Mouse (Mus musculus) MEL (cell line): ENCODE measurements at regions not wholly inside any gene's neighbourhood (a gene's known extent, or its start where the extent isn't known, plus 50 kb on each side); places are given as distances from the start of the nearest gene placed in this dataset.

Experiments used
- EP300 ChIP-seq, 2 experiments: IDR thresholded peaks; 2 replicates each; pipeline ENCODE4 v1.6.1; 2011; ENCODE audit warnings: improper control_type of control experiment in 2 of 2, low read length in 2 of 2, low read depth in 1 of 2, mild to moderate bottlenecking in 1 of 2
- USF2 ChIP-seq, 2 experiments: IDR thresholded peaks; 2 replicates each; pipeline ENCODE4 v1.6.1; 2011 to 2012; ENCODE audit warnings: improper control_type of control experiment in 2 of 2, low read length in 2 of 2, borderline replicate concordance in 1 of 2, inconsistent platforms in 1 of 2, low read depth in 1 of 2, mild to moderate bottlenecking in 1 of 2; ENCODE audit not compliant: insufficient read depth in 1 of 2

DNA sequence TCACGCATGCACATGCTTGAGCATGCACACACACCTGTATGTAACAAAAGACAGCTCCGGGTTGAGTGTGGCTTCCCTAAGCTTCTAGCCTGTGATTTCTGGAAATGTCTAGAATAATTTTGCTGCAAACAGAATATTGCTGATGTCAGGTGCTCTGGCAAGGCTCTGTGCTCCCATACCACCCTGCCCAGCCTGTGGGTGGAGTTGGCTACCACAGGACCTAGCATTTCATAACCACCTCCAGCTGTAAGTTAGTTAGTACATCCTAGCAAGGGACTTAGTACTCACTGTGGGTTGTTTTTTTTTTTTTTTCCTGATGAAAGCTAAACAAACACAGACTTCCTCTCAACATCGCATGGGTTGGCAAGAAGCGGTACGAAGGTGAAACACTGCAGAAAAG is 150.5 kb downstream of the Bcl2l11 start:
- TF ChIP-seq USF2 (IDR thresholded peaks at IDR 0.05; ENCODE audit: borderline replicate concordance in 1 of 2, insufficient read depth in 1 of 2, low read depth in 1 of 2, low read length in 2 of 2) (no peak), EP300 (IDR thresholded peaks at IDR 0.05; ENCODE audit: low read depth in 1 of 2, low read length in 2 of 2) (no peak)
